Mouse (Mus musculus) c-Kit-negative CD71-positive TER-119-positive erythroid progenitor cells, embryonic 14.5 days (primary cell): Measurements from ENCODE around the gene Raver2.

ENCODE experiments used
- DNase-seq: peaks from one replicate; pipeline ENCODE4 v3.0.0-alpha.2; 2013; ENCODE audit warnings: low read depth, low spot score

The Raver2 gene

GRCm38 (mm10) chr4:101107122-101107521, 38.3 kb downstream of the Raver2 start:
- no peak for DNase-seq

GRCm38 (mm10) chr4:101121002-101121401, 52.2 kb downstream of the Raver2 start:
- DNase-seq = no peak

GRCm38 (mm10) chr4:101135013-101135412, 66.2 kb downstream of the Raver2 start:
- no peak for DNase-seq

DNA sequence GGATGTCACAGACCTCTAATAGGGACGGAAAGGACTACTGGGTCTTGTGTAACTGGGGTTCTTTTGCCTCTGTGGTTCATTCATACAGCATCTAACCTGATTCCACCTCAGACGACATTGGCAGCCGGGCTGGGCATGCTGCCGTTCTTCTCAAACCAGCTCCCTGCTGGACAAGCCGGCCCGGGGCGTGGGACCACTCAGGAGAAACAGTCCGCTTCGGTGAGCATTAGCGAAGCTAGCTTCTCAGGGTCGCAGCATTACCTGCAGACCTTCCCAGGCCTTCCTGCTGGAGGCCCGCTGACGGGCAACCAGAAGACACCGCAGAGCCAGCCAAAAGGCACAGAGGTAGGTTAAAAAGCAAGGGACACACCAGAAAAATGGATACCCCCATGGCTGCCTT, 67.1 kb downstream of the Raver2 start:
- DNase-seq = no peak

DNA sequence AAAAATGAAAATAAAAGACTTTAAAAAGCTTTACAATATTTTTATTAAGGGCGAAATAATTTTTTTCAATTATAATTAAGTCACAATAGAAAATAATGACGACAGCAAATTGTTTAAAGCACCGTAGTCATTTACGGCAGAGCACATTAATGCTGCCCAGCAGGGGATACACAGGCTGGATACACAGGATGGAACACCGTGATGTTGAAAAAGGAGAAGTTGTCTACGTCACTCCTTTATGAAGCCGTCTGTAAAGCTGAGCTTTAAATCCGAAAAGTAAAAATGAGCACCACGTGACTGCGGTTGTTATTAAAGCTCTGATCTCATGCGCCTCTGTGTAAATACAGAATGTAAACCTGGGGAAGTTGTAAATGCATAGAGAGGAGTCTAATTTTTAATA, 69.2 kb downstream of the Raver2 start:
- DNase-seq = no peak

GRCm38 (mm10) chr4:101141768-101142167, 73.0 kb downstream of the Raver2 start:
- no peak for DNase-seq

GRCm38 (mm10) chr4:101143901-101144300, 75.1 kb downstream of the Raver2 start:
- DNase-seq = no peak

- no peak for DNase-seq
Observed at GRCm38 (mm10) chr4:101144361-101144760, 75.6 kb downstream of the Raver2 start.

GRCm38 (mm10) chr4:101144790-101145189, 76.0 kb downstream of the Raver2 start:
- no peak for DNase-seq

DNA sequence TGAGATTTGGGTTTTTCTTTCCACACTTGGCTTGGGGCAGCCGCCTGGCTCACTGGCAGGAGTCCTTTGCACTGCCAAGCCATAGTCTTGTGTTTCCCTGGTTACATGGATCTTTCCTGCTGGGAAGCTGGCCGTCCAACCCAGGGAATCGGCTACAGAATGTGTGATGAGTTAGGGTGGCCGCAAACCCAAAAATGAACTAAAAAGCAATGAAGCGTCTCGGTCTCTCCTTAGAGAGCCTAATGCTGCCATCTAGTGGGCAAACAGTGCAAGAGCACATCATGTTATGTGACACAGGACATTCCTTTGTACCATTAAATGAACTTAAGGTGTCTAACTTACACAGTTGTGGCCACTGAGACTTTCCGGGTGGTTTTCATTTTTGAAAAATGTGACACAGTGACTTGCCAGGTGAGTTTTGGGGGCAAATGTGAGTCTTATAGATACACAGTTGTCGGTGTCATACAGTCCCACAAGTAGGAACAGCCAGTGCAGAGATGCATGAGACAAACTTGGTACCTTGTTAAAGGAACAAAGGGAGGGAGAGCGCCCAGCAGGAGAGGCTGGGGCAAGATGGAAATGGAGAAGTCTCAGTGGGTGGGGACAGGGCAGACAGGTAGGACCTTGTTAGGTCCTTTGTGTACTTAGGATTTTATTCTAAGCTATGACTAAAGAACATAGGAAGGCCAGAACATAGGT, 77.4 kb downstream of the Raver2 start:
- peak; percentile 43 for DNase-seq

- DNase-seq = no peak
Observed at GRCm38 (mm10) chr4:101146891-101147655, 78.3 kb downstream of the Raver2 start.

- DNase-seq = no peak
Observed at GRCm38 (mm10) chr4:101155541-101155940, 86.8 kb downstream of the Raver2 start.

- no peak for DNase-seq
Observed at GRCm38 (mm10) chr4:101157476-101157875, 88.7 kb downstream of the Raver2 start.

GRCm38 (mm10) chr4:101158282-101158681, 89.5 kb downstream of the Raver2 start:
- DNase-seq = no peak

- DNase-seq = no peak
Observed at GRCm38 (mm10) chr4:101159191-101159764, 90.5 kb downstream of the Raver2 start.

GRCm38 (mm10) chr4:101160821-101161220, 92.0 kb downstream of the Raver2 start:
- no peak for DNase-seq

GRCm38 (mm10) chr4:101164189-101164588, 95.4 kb downstream of the Raver2 start:
- DNase-seq = no peak

DNA sequence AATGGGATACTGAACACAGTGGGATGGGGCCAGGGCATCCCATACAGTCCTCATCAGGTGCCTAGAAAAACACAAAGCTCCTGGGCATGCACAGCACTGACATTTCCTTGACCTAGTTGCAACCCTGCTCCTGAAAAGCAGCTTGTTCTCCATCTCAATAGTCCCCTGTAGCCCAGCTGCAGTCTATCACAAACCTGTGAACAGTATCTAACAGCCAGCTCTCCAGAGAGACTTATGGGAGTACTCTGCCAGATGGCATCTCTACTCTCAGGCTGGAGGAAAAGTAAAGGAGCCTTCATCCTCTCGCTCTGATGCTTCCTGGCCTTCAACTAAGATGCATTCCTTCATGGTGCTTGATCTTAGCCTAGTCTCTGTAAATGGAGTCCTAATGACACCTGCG, 95.9 kb downstream of the Raver2 start:
- no peak for DNase-seq

- no peak for DNase-seq
Observed at GRCm38 (mm10) chr4:101165776-101166175, 97.0 kb downstream of the Raver2 start.

DNA sequence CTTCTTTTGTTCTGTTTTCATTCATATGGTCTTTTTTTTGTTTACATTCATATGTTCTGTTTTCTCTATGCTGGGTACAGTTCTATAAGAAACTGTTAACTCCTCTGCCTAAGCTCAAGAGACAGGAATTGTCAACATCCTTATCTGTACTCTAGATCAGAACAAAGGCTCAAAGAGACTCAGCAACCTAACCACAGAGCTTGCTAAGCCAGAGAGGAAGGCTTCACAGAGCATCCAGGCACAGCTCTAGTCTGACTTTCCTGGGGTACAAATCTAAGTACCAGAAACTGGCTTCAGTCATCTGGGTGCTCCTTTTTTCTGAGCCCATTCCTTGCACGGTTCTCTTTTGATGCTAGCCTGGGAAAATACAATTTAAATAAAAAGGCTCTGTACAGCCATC, 99.0 kb downstream of the Raver2 start:
- no peak for DNase-seq

DNA sequence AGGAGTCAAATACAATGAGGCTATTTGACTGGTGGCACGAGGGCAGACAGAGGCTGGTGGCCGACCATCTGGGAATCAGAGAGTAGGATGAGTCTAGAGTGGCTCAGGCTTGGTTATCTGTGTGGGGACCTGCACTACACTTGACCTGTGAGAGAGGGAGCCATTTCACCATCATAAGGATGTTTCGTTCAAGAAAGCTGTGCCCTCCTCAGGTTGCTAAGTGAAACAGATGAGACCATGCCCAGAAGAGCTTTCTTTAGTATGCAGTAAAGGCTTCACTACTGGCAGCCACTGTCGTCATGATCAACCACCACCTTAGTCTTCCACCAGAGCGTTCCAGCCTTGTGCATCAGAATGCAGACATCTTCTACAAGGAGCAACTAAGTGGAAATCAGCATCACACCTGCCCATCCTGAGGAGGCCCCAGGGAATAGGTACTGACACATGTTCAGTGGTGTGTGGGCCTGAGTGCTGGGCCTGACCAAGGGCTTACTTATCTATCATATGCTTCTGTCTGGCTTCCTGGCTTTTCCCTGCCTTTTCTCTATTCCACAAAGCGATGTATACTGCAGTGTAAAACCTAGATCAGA, 99.5 kb downstream of the Raver2 start:
- no peak for DNase-seq

DNA sequence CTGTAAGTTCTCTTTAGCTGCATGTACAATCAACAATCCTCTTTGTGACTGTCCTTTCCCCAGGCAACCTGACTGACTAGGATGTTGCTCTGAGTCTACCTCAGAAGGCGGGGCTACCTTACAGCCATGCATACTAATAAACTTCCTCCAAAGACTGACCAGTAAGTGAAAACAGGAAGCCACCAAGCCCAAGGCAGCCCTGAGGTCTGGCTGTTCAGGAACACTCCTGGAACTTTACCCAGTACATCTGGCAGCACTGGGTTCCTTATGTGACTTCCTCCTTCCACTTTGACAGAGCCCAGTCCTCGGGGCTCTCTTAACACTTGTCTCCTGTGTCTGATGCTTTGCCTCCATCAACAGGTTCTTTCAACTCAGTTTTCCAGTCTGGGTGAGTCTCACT, 104.0 kb downstream of the Raver2 start:
- no peak for DNase-seq
